In genomic region chr10:128656731-128657130, GRCm38 (mm10) we compare ENCODE assay signal across 24 mouse cellular contexts. TPM values are rescaled to one million over a fixed set of nuclear protein-coding genes. Genes with fewer than 3 reads are reported as not detected.
DNase-seq lines count a peak whose midpoint lies in the region; ATAC-seq and TF ChIP-seq lines count a peak whose summit lies in the region.
"Had no signal": no experiment of that assay in that cellular context is flagged by ENCODE, and none has a peak within 500 bp of the region (broad histone marks: within the 10 kb centered on the region; RNA-seq: fewer than 3 reads in every experiment).

No protein-coding gene starts in this region.

- H3K9ac ChIP-seq in liver, adult 2 months (ENCODE audit: low read depth, low read length): no peak overlapping the region
- no peak overlapping the region for H3K9ac ChIP-seq in liver, postnatal 0 days (replicated peaks)
- H3K9ac ChIP-seq: embryonic facial prominence, embryonic 13.5 days; embryonic facial prominence, embryonic 15.5 days; forebrain, embryonic 12.5 days had no signal

- TF ChIP-seq CTCF in kidney, adult 2 months (conservative IDR thresholded peaks at IDR 0.05; ENCODE audit: insufficient read depth, insufficient read length, low read depth, low read length): no peak
- no peak for TF ChIP-seq CTCF in liver, adult 2 months (IDR thresholded peaks at IDR 0.05; ENCODE audit: low read depth, low read length)
- TF ChIP-seq CTCF in liver, postnatal 0 days (IDR thresholded peaks at IDR 0.05; ENCODE audit: low read depth): no peak

- no peak for TF ChIP-seq EP300 in liver, postnatal 0 days (IDR thresholded peaks at IDR 0.05; ENCODE audit: low read depth)

- H3K9me3 ChIP-seq in liver, postnatal 0 days (ENCODE audit: low read length): no peaks in the 10 kb centered on the region
- H3K9me3 ChIP-seq: embryonic facial prominence, embryonic 13.5 days; embryonic facial prominence, embryonic 15.5 days; forebrain, embryonic 10.5 days; forebrain, embryonic 12.5 days had no signal

- no peaks in the 10 kb centered on the region for H3K36me3 ChIP-seq in kidney, adult 2 months (ENCODE audit: control insufficient read depth, insufficient read depth, low read length)
- H3K36me3 ChIP-seq in liver, adult 2 months (ENCODE audit: control insufficient read depth, insufficient read depth, low read length): no peaks in the 10 kb centered on the region
- H3K36me3 ChIP-seq in liver, postnatal 0 days (replicated peaks; ENCODE audit: insufficient read depth, low read length): no peaks in the 10 kb centered on the region
- H3K36me3 ChIP-seq: embryonic facial prominence, embryonic 13.5 days; embryonic facial prominence, embryonic 15.5 days; forebrain, embryonic 10.5 days; forebrain, embryonic 12.5 days had no signal

- no peaks in the 10 kb centered on the region for H3K27me3 ChIP-seq in kidney, adult 2 months (replicated peaks; ENCODE audit: control insufficient read depth, insufficient read depth, low read length)
- H3K27me3 ChIP-seq in liver, adult 2 months (ENCODE audit: control insufficient read depth, insufficient read depth, low read length): no peaks in the 10 kb centered on the region
- H3K27me3 ChIP-seq in liver, postnatal 0 days (ENCODE audit: insufficient read depth, low read length): no peaks in the 10 kb centered on the region
- H3K27me3 ChIP-seq: embryonic facial prominence, embryonic 13.5 days; embryonic facial prominence, embryonic 15.5 days; forebrain, embryonic 12.5 days had no signal

- TF ChIP-seq POLR2A in kidney, adult 2 months (IDR thresholded peaks at IDR 0.05; ENCODE audit: low read depth, low read length): no peak
- no peak for TF ChIP-seq POLR2A in liver, adult 2 months (IDR thresholded peaks at IDR 0.05; ENCODE audit: extremely low read depth, insufficient read depth, low read length)

- H3K4me1 ChIP-seq in kidney, adult 2 months (ENCODE audit: control insufficient read depth, insufficient read depth, low read length): peaks cover 15% of the 10 kb centered on the region; the same call in 1 of the 2 replicates
- H3K4me1 ChIP-seq in liver, adult 2 months (ENCODE audit: control insufficient read depth, insufficient read depth, low read length): peaks cover 9% of the 10 kb centered on the region
- H3K4me1 ChIP-seq in liver, postnatal 0 days (ENCODE audit: insufficient read depth): peaks cover 18% of the 10 kb centered on the region
- H3K4me1 ChIP-seq: embryonic facial prominence, embryonic 13.5 days; forebrain, embryonic 12.5 days had no signal

- WGBS in kidney, adult 2 months: 45% methylated on average over 1 of the region's 1 CpGs
- 32% methylated on average over 1 of the region's 1 CpGs for WGBS in liver, adult 2 months
- WGBS in liver, postnatal 0 days (ENCODE audit: insufficient replicate concordance): 53% methylated on average over 1 of the region's 1 CpGs

- peak; percentile 64 for DNase-seq in kidney, adult 2 months
- DNase-seq in kidney, adult 18-20 months: no peak
- peak; percentile 66 for DNase-seq in kidney, adult 9 months
- no peak for DNase-seq in kidney, postnatal 10 days
- peak; percentile 59 for DNase-seq in liver, adult 2 months (ENCODE audit: extremely low read depth, low read depth, low spot score)
- DNase-seq in liver, postnatal 0 days: no peak
- DNase-seq: adrenal gland, adult 2 months; adrenal gland, postnatal 10 days; adrenal gland, postnatal 25 days; cerebellum, adult 11 months; cerebellum, adult 18-20 months; cerebellum, adult 8-10 months; cerebellum, adult 9-11 months; cerebellum, postnatal 14 days; cerebellum, postnatal 36 days; embryo, embryonic 11 days had no signal

- no peaks in the 10 kb centered on the region for H3K79me2 ChIP-seq in liver, adult 2 months (ENCODE audit: control insufficient read depth, insufficient read depth, low read length)

- no peak overlapping the region for H3K4me2 ChIP-seq in liver, postnatal 0 days (ENCODE audit: low read depth, low read length)
- H3K4me2 ChIP-seq: embryonic facial prominence, embryonic 13.5 days; embryonic facial prominence, embryonic 15.5 days; forebrain, embryonic 12.5 days had no signal

- peak overlapping the region; percentile 92 for H3K27ac ChIP-seq in kidney, adult 2 months (ENCODE audit: insufficient read depth, low read depth, low read length)
- no peak overlapping the region for H3K27ac ChIP-seq in liver, adult 2 months (replicated peaks; ENCODE audit: insufficient read depth, low read depth, low read length)
- H3K27ac ChIP-seq in liver, postnatal 0 days (ENCODE audit: low read depth): no peak overlapping the region
- H3K27ac ChIP-seq: embryonic facial prominence, embryonic 13.5 days; embryonic facial prominence, embryonic 15.5 days; forebrain, embryonic 10.5 days; forebrain, embryonic 12.5 days had no signal

- ATAC-seq in liver, postnatal 0 days: no peak
- ATAC-seq: forebrain, embryonic 14.5 days had no signal

- no peak overlapping the region for H3K4me3 ChIP-seq in kidney, adult 2 months (ENCODE audit: insufficient read depth, low read depth, low read length)
- H3K4me3 ChIP-seq in liver, adult 2 months (ENCODE audit: insufficient read depth, low read depth, low read length): no peak overlapping the region
- H3K4me3 ChIP-seq in liver, postnatal 0 days (ENCODE audit: low read depth, low read length): no peak overlapping the region
- H3K4me3 ChIP-seq: embryonic facial prominence, embryonic 13.5 days; embryonic facial prominence, embryonic 15.5 days; erythroblast, embryonic 14.5 days; forebrain, embryonic 10.5 days; forebrain, embryonic 12.5 days had no signal

RNA-seq across cellular contexts. Expression of gene Ikzf4, which starts 10.9 kb away (rescaled TPM):
- polyA plus RNA-seq in kidney, adult 2 months (2012; rRNA removed): 2.9 and 3.2 TPM in 2 replicates
- 0.09 and 0.13 TPM in 2 replicates for total RNA-seq in liver, adult 2 months (2014; rRNA removed)
- 0.60 and 0.80 TPM in 2 replicates for polyA plus RNA-seq in liver, adult 2 months (2012; rRNA removed)
- 0.18 and 0.40 TPM in 2 replicates for polyA plus RNA-seq in liver, postnatal 0 days (2015; fragmentation: Nextera tagmentation; extraction: Ambion mirVana)
- total RNA-seq: common myeloid progenitor, adult 5-6 weeks; MEL had no signal

RNA-seq across cellular contexts. Expression of gene Suox, which starts 17.1 kb away (rescaled TPM):
- 76.3 and 84.1 TPM in 2 replicates for polyA plus RNA-seq in kidney, adult 2 months (2012; rRNA removed)
- 135 and 145 TPM in 2 replicates for total RNA-seq in liver, adult 2 months (2014; rRNA removed)
- 103 and 168 TPM in 2 replicates for polyA plus RNA-seq in liver, adult 2 months (2012; rRNA removed)
- polyA plus RNA-seq in liver, postnatal 0 days (2015; fragmentation: Nextera tagmentation; extraction: Ambion mirVana): 27.7 and 27.9 TPM in 2 replicates

RNA-seq across cellular contexts. Expression of gene Rps26, which starts 30.2 kb away (rescaled TPM):
- 520 and 798 TPM in 2 replicates for polyA plus RNA-seq in kidney, adult 2 months (2012; rRNA removed)
- total RNA-seq in liver, adult 2 months (2014; rRNA removed): 234 and 279 TPM in 2 replicates
- 425 and 439 TPM in 2 replicates for polyA plus RNA-seq in liver, adult 2 months (2012; rRNA removed)
- 469 and 517 TPM in 2 replicates for polyA plus RNA-seq in liver, postnatal 0 days (2015; fragmentation: Nextera tagmentation; extraction: Ambion mirVana)

RNA-seq across cellular contexts. Expression of gene Rab5b, which starts 39.3 kb away (rescaled TPM):
- 101 and 111 TPM in 2 replicates for polyA plus RNA-seq in kidney, adult 2 months (2012; rRNA removed)
- 68.6 and 74.0 TPM in 2 replicates for total RNA-seq in liver, adult 2 months (2014; rRNA removed)
- polyA plus RNA-seq in liver, adult 2 months (2012; rRNA removed): 78.8 and 80.5 TPM in 2 replicates
- 23.0 and 26.2 TPM in 2 replicates for polyA plus RNA-seq in liver, postnatal 0 days (2015; fragmentation: Nextera tagmentation; extraction: Ambion mirVana)

RNA-seq across cellular contexts. Expression of gene Pmel, which starts 47.3 kb away (rescaled TPM):
- polyA plus RNA-seq in kidney, adult 2 months (2012; rRNA removed): 0.61 and 1.0 TPM in 2 replicates
- total RNA-seq in liver, adult 2 months (2014; rRNA removed): 0.09 and 0.40 TPM in 2 replicates
- 0.72 and 0.83 TPM in 2 replicates for polyA plus RNA-seq in liver, adult 2 months (2012; rRNA removed)
- polyA plus RNA-seq in liver, postnatal 0 days (2015; fragmentation: Nextera tagmentation; extraction: Ambion mirVana): 0.46 and 0.69 TPM in 2 replicates
- total RNA-seq: common myeloid progenitor, adult 5-6 weeks had no signal
- polyA plus RNA-seq: erythroblast, embryonic 14.5 days had no signal

Comparison
In these comparisons a context has a peak if more than half of its experiments do, and no peak if none do; other contexts are left out.
1. DNase-seq: peak in kidney, adult 2 months (single experiment), kidney, adult 9 months (single experiment) and liver, adult 2 months (single experiment); none in kidney, adult 18-20 months (single experiment), kidney, postnatal 10 days (single experiment) and liver, postnatal 0 days (single experiment).